Mouse (Mus musculus): ENCODE results near the gene Tcp10c.
"Not testable (repeated sequence)": the region's sequence is repeated elsewhere in the genome, so short reads cannot be mapped to it uniquely, and the experiment has no call there.

Gene Tcp10c

GRCm38 (mm10) chr17:13354521-13354920 is at the start of gene Tcp10c:
Tcp10c (plus strand) TSS chr17:13354572.
- in situ Hi-C loops (cut with MboI; ENCODE audit: low sequenced_read_pairs) = not testable (repeated sequence)

GRCm38 (mm10) chr17:13307852-13308251 is 46.5 kb upstream of the Tcp10c start:
- in situ Hi-C loops (cut with MboI; ENCODE audit: low sequenced_read_pairs) = not testable (repeated sequence)

- in situ Hi-C loops (cut with MboI; ENCODE audit: low sequenced_read_pairs) = not testable (repeated sequence)
These were observed 46.0 kb upstream of the Tcp10c start for GRCm38 (mm10) chr17:13308344-13308743.

- in situ Hi-C loops (cut with MboI; ENCODE audit: low sequenced_read_pairs) = not testable (repeated sequence)
These were observed 45.6 kb upstream of the Tcp10c start for GRCm38 (mm10) chr17:13308746-13309145.

- in situ Hi-C loops (cut with MboI; ENCODE audit: low sequenced_read_pairs) = not testable (repeated sequence)
These were observed 45.2 kb upstream of the Tcp10c start for GRCm38 (mm10) chr17:13309182-13309631.

GRCm38 (mm10) chr17:13329967-13330366 is 24.4 kb upstream of the Tcp10c start:
- in situ Hi-C loops (cut with MboI; ENCODE audit: low sequenced_read_pairs) = not testable (repeated sequence)

- in situ Hi-C loops (cut with MboI; ENCODE audit: low sequenced_read_pairs) = not testable (repeated sequence)
These were observed 23.2 kb upstream of the Tcp10c start for GRCm38 (mm10) chr17:13331179-13331578.

GRCm38 (mm10) chr17:13332496-13332895 is 21.9 kb upstream of the Tcp10c start:
- in situ Hi-C loops (cut with MboI; ENCODE audit: low sequenced_read_pairs) = not testable (repeated sequence)

GRCm38 (mm10) chr17:13336979-13337749 is 17.2 kb upstream of the Tcp10c start:
- in situ Hi-C loops (cut with MboI; ENCODE audit: low sequenced_read_pairs) = not testable (repeated sequence)

- in situ Hi-C loops (cut with MboI; ENCODE audit: low sequenced_read_pairs) = not testable (repeated sequence)
These were observed 16.4 kb upstream of the Tcp10c start for GRCm38 (mm10) chr17:13337931-13338330.

GRCm38 (mm10) chr17:13340071-13340470 is 14.3 kb upstream of the Tcp10c start:
- in situ Hi-C loops (cut with MboI; ENCODE audit: low sequenced_read_pairs) = not testable (repeated sequence)

- in situ Hi-C loops (cut with MboI; ENCODE audit: low sequenced_read_pairs) = not testable (repeated sequence)
These were observed 8.4 kb upstream of the Tcp10c start for GRCm38 (mm10) chr17:13345923-13346322.

- in situ Hi-C loops (cut with MboI; ENCODE audit: low sequenced_read_pairs) = not testable (repeated sequence)
These were observed 4.8 kb upstream of the Tcp10c start for GRCm38 (mm10) chr17:13349563-13349962.

GRCm38 (mm10) chr17:13353249-13353648 is 1.1 kb upstream of the Tcp10c start:
- in situ Hi-C loops (cut with MboI; ENCODE audit: low sequenced_read_pairs) = not testable (repeated sequence)

GRCm38 (mm10) chr17:13362489-13362888 is 8.1 kb downstream of the Tcp10c start:
- in situ Hi-C loops (cut with MboI; ENCODE audit: low sequenced_read_pairs) = not testable (repeated sequence)

- in situ Hi-C loops (cut with MboI; ENCODE audit: low sequenced_read_pairs) = not testable (repeated sequence)
These were observed 9.4 kb downstream of the Tcp10c start for GRCm38 (mm10) chr17:13363773-13364172.

GRCm38 (mm10) chr17:13364196-13364595 is 9.8 kb downstream of the Tcp10c start:
- in situ Hi-C loops (cut with MboI; ENCODE audit: low sequenced_read_pairs) = not testable (repeated sequence)

GRCm38 (mm10) chr17:13367181-13367580 is 12.8 kb downstream of the Tcp10c start:
- in situ Hi-C loops (cut with MboI; ENCODE audit: low sequenced_read_pairs) = not testable (repeated sequence)

GRCm38 (mm10) chr17:13368658-13369057 is 14.3 kb downstream of the Tcp10c start:
- in situ Hi-C loops (cut with MboI; ENCODE audit: low sequenced_read_pairs) = not testable (repeated sequence)

- in situ Hi-C loops (cut with MboI; ENCODE audit: low sequenced_read_pairs) = not testable (repeated sequence)
These were observed 16.4 kb downstream of the Tcp10c start for GRCm38 (mm10) chr17:13370746-13371145.

- in situ Hi-C loops (cut with MboI; ENCODE audit: low sequenced_read_pairs) = not testable (repeated sequence)
These were observed 24.0 kb downstream of the Tcp10c start for GRCm38 (mm10) chr17:13378341-13378740.

GRCm38 (mm10) chr17:13379951-13380615 is 25.7 kb downstream of the Tcp10c start:
- in situ Hi-C loops (cut with MboI; ENCODE audit: low sequenced_read_pairs) = not testable (repeated sequence)
